Mouse (Mus musculus): ENCODE results near the gene Iqsec2.

GRCm38 (mm10) chrX:152221721-152222120 is 77.7 kb downstream of the Iqsec2 start:
- TF ChIP-seq CTCF (IDR thresholded peaks at IDR 0.05; ENCODE audit: low read depth) (no peak), EP300 (IDR thresholded peaks at IDR 0.05; ENCODE audit: low read depth) (no peak)

Measured in liver, postnatal 0 days (tissue).